Mouse (Mus musculus) stomach, embryonic 14.5 days (tissue): ENCODE measurements at regions not wholly inside any gene's neighbourhood (a gene's known extent, or its start where the extent isn't known, plus 50 kb on each side); places are given as distances from the start of the nearest gene placed in this dataset.

Experiments used
- ATAC-seq: fragments of 200-750 bp; cut with Nextera tagmentation; 2 replicates; pipeline ENCODE4 v1.8.0; 2017; ENCODE audit warnings: low read depth, moderate TSS enrichment; ENCODE audit not compliant: insufficient number of reproducible peaks, insufficient read depth, low FRiP score
- H3K27ac ChIP-seq: fragments of 300-500 bp; sonication (generic); 2 replicates; pipeline ENCODE4 v1.5.1; 2014; ENCODE audit warnings: mild to moderate bottlenecking, low read length, moderate library complexity, mixed read lengths
- H3K27me3 ChIP-seq: fragments of 300-500 bp; sonication (generic); 2 replicates; pipeline ENCODE4 v1.6.1; 2014; ENCODE audit warnings: low read length, control low read depth, mixed read lengths; ENCODE audit not compliant: control insufficient read depth, insufficient read depth
- H3K36me3 ChIP-seq: fragments of 300-500 bp; sonication (generic); 2 replicates; pipeline ENCODE4 v1.6.1; 2014; ENCODE audit warnings: mild to moderate bottlenecking, control low read depth, low read length, moderate library complexity, mixed read lengths; ENCODE audit not compliant: control insufficient read depth, insufficient read depth
- H3K4me1 ChIP-seq: fragments of 300-500 bp; sonication (generic); 2 replicates; pipeline ENCODE4 v1.6.1; 2014; ENCODE audit warnings: low read length, control low read depth, mixed read lengths; ENCODE audit not compliant: control insufficient read depth, insufficient read depth
- H3K4me2 ChIP-seq: fragments of 300-500 bp; sonication (generic); replicated peaks from 2 replicates; pipeline ENCODE4 v1.6.1; 2014; ENCODE audit warnings: low read depth, low read length, control low read depth
- H3K4me3 ChIP-seq: fragments of 300-500 bp; sonication (generic); 2 replicates; pipeline ENCODE4 v1.5.1; 2014; ENCODE audit warnings: low read depth, low read length, control low read depth
- H3K9ac ChIP-seq: fragments of 300-500 bp; sonication (generic); replicated peaks from 2 replicates; pipeline ENCODE4 v1.6.1; 2014; ENCODE audit warnings: low read depth, mild to moderate bottlenecking, control low read depth, low read length, moderate library complexity, mixed read lengths
- H3K9me3 ChIP-seq: fragments of 300-500 bp; sonication (generic); 2 replicates; pipeline ENCODE4 v1.6.1; 2016; ENCODE audit warnings: low read depth, low read length, control low read depth; ENCODE audit not compliant: control insufficient read depth
- WGBS: fragments of 180-500 bp; shearing (Covaris S2); extraction: QIAGEN DNeasy Blood & Tissue Kit; methylation state at CpG from one replicate; pipeline ENCODE4 v1.1.7; 2014; 5-methylcytosine and 5-hydroxymethylcytosine counted together

DNA sequence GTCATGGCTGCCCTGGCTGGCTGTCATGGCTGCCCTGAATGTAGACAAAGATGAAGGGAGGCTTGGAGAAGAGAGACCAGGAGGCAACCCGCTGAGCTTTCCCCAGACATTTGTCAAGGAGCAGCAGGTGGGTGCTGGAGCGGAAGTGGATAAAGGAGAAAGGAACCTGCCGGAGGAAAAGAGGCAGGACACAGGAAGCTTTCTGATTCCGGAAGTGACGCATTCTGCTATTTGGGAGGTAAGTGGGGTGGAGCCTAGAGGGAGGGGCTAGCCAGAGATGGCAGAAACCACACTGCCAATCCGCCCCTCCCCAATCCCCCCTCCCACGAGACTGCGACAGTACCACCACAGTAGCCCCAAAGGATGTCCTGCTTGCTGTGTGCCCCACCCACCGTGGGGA lies 80.1 kb downstream of the Gm572 start:
- no peak for ATAC-seq
- Histone ChIP-seq H3K4me2 (no peak overlapping the region), H3K27me3 (no peaks in the 10 kb centered on the region), H3K36me3 (no peaks in the 10 kb centered on the region), H3K4me1 (no peaks in the 10 kb centered on the region), H3K4me3 (no peak overlapping the region), H3K27ac (no peak overlapping the region), H3K9ac (no peak overlapping the region), H3K9me3 (no peaks in the 10 kb centered on the region)
- 79% methylated on average over 9 of the region's 9 CpGs for WGBS

DNA sequence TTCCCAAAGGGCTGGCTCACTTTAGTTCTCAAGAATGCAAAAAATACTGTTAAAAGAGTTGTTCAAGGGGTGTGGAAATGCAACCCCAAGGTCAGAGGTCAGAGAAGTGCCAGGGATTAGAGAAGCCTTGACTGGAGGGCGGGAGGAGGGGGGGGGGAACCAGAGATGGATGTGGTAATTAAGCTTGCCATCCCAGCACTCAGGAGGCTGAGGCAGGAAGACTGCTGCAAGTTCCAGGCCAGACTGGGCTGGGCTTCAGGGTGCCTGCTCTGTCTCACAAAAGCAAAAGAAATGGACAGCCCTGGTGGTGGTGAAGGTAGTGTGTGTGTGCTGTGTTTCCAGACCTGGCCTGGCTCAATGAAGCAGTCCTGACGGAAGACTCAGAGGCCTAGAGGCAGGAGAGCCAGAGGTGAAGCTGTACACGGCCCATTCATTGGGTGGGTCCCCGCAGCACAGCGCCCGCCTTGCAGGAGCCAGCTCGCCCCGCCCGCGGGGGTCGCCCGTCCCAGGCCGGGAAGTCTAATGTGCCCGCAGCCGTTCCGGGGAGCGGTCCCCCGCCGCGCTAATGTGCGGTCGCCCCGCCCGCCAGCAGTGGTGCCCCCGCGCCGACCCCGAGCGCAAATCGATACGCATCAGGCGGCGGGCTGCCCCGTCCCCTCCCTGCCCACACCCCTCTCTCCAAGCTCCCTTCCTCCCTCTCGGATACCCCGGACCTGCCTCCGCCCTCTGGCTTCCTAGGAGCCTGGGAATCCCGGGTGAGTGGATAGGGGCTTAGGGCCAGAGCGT lies 80.1 kb upstream of the Casz1 start:
- Histone ChIP-seq H3K27ac (no peak overlapping the region), H3K4me3 (peak overlapping the region; percentile 20), H3K9ac (no peak overlapping the region), H3K4me1 (no peaks in the 10 kb centered on the region), H3K9me3 (no peaks in the 10 kb centered on the region), H3K27me3 (no peaks in the 10 kb centered on the region), H3K4me2 (peak overlapping the region; percentile 47), H3K36me3 (no peaks in the 10 kb centered on the region)
- WGBS, result 5% methylated on average over 32 of the region's 39 CpGs
- peak; percentile 54 for ATAC-seq

DNA sequence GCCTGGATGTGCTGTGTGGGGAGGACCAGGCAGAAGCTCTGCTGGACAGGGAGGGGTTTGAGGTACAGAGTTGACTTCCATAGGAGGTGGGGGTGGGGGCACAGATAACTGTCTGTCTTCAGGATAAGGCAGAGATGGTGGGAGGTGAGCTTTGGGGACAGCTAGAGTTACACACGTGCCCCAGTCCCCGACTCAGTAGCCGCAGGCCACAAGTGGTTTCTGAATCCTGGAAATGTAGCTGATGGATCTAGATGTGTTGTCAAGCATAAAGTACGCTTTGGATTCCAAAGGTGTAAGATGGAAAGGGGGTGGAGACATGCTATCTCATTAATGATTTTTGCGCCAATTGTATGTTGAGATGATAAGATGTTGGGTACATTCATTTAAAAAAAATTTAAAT lies 75.4 kb upstream of the Casz1 start:
- 88% methylated on average over 5 of the region's 5 CpGs for WGBS
- no peaks in the 10 kb centered on the region for H3K9me3 ChIP-seq
- no peak for ATAC-seq
- no peak overlapping the region for H3K27ac ChIP-seq
- no peak overlapping the region for H3K4me3 ChIP-seq
- H3K36me3 ChIP-seq, result no peaks in the 10 kb centered on the region
- no peak overlapping the region for H3K9ac ChIP-seq
- no peaks in the 10 kb centered on the region for H3K27me3 ChIP-seq
- H3K4me2 ChIP-seq, result no peak overlapping the region
- no peaks in the 10 kb centered on the region for H3K4me1 ChIP-seq

GRCm38 (mm10) chr4:148731586-148731985 lies 72.6 kb upstream of the Casz1 start:
- no peak overlapping the region for H3K4me3 ChIP-seq
- no peak for ATAC-seq
- no peak overlapping the region for H3K27ac ChIP-seq
- no peak overlapping the region for H3K4me2 ChIP-seq
- H3K27me3 ChIP-seq, result no peaks in the 10 kb centered on the region
- H3K36me3 ChIP-seq, result no peaks in the 10 kb centered on the region
- H3K9ac ChIP-seq, result no peak overlapping the region
- 63% methylated on average over 3 of the region's 3 CpGs for WGBS
- H3K4me1 ChIP-seq, result no peaks in the 10 kb centered on the region
- no peaks in the 10 kb centered on the region for H3K9me3 ChIP-seq

DNA sequence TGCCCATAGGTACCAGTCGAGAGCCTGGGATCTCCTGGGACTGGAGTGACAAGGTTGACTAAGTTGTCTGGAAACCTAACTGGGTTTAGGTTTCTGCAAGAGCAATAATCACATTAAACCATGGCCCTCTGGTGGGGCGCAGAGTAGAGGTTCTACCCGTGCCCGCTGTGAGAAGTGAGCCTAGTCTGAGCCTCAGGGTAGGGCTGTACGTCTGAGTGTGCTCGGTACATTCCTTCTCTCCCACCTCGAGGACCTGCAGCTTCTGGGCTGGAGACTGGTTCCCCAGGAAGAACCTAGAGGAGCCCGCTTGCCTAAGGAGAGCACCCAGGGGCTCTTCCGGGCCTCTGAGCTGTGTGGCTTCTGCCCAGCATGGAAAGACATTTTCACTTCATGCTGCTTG lies 70.2 kb upstream of the Casz1 start:
- Histone ChIP-seq H3K27me3 (no peaks in the 10 kb centered on the region), H3K4me2 (no peak overlapping the region), H3K9ac (no peak overlapping the region), H3K4me3 (no peak overlapping the region), H3K9me3 (no peaks in the 10 kb centered on the region), H3K36me3 (no peaks in the 10 kb centered on the region), H3K4me1 (no peaks in the 10 kb centered on the region), H3K27ac (no peak overlapping the region)
- no peak for ATAC-seq
- WGBS, result 88% methylated on average over 9 of the region's 9 CpGs

- H3K27ac ChIP-seq, result no peak overlapping the region
- no peaks in the 10 kb centered on the region for H3K9me3 ChIP-seq
- H3K27me3 ChIP-seq, result no peaks in the 10 kb centered on the region
- H3K36me3 ChIP-seq, result no peaks in the 10 kb centered on the region
- H3K4me3 ChIP-seq, result no peak overlapping the region
- ATAC-seq, result no peak
- H3K4me2 ChIP-seq, result no peak overlapping the region
- WGBS, result 59% methylated on average over 12 of the region's 12 CpGs
- H3K4me1 ChIP-seq, result no peaks in the 10 kb centered on the region
- no peak overlapping the region for H3K9ac ChIP-seq
These were observed 69.7 kb upstream of the Casz1 start for GRCm38 (mm10) chr4:148734547-148734946.

- Histone ChIP-seq H3K4me1 (no peaks in the 10 kb centered on the region), H3K9me3 (no peaks in the 10 kb centered on the region), H3K27me3 (no peaks in the 10 kb centered on the region), H3K9ac (no peak overlapping the region), H3K4me2 (no peak overlapping the region), H3K27ac (no peak overlapping the region), H3K36me3 (no peaks in the 10 kb centered on the region), H3K4me3 (no peak overlapping the region)
- ATAC-seq, result no peak
- 51% methylated on average over 13 of the region's 13 CpGs for WGBS
These were observed 65.4 kb upstream of the Casz1 start for GRCm38 (mm10) chr4:148738601-148739530.

- Histone ChIP-seq H3K36me3 (no peaks in the 10 kb centered on the region), H3K9me3 (no peaks in the 10 kb centered on the region), H3K27ac (no peak overlapping the region), H3K9ac (0 out of 2 replicates have a peak overlapping the region, but pooled peaks have one; percentile 38), H3K4me1 (no peaks in the 10 kb centered on the region), H3K4me3 (peak overlapping the region; percentile 40), H3K4me2 (peak overlapping the region; percentile 90), H3K27me3 (no peaks in the 10 kb centered on the region)
- peak; percentile 51 for ATAC-seq
- 3% methylated on average over 64 of the region's 65 CpGs for WGBS
These were observed 61.4 kb upstream of the Casz1 start for GRCm38 (mm10) chr4:148742549-148743413.
